Mouse (Mus musculus) yolk sac, embryonic 10.5 days (tissue): ENCODE results near the gene Zic2.

Source experiments
- DNase-seq: peaks from one replicate; pipeline ENCODE4 v3.0.0-alpha.2; 2017; ENCODE audit warnings: low spot score

Zic2 gene

GRCm38 (mm10) chr14:122461966-122462365, 13.3 kb upstream of the Zic2 start:
- DNase-seq, result no peak

DNA sequence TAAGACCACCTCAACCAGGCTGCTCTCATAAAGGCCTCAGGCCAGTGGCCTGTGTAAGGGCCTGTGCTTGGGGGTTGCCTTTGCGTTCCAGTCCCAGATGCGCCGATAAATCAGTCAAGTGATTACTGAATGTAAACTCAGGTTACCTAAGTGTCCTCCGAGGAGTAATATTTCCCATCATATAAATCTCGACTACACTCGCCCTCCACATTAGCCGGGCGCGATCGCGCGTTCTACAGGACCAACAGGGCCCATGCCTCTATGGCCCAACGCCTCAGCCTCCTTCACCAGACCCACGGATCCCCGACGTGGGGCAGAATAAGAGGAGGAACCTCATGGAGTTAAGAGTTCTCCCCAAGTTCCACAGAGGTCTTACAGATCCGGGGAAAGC, 12.6 kb upstream of the Zic2 start:
- DNase-seq, result no peak

GRCm38 (mm10) chr14:122463080-122463691, 12.0 kb upstream of the Zic2 start:
- DNase-seq, result no peak

GRCm38 (mm10) chr14:122463734-122464341, 11.4 kb upstream of the Zic2 start:
- DNase-seq, result peak; percentile 80

- no peak for DNase-seq
Measured at GRCm38 (mm10) chr14:122464351-122464762, 10.9 kb upstream of the Zic2 start.

GRCm38 (mm10) chr14:122464763-122465741, 10.2 kb upstream of the Zic2 start, which contains the start of gene Zic5:
TSS of gene Zic5 (minus strand) at chr14:122465677.
- DNase-seq, result peak; percentile 77

DNA sequence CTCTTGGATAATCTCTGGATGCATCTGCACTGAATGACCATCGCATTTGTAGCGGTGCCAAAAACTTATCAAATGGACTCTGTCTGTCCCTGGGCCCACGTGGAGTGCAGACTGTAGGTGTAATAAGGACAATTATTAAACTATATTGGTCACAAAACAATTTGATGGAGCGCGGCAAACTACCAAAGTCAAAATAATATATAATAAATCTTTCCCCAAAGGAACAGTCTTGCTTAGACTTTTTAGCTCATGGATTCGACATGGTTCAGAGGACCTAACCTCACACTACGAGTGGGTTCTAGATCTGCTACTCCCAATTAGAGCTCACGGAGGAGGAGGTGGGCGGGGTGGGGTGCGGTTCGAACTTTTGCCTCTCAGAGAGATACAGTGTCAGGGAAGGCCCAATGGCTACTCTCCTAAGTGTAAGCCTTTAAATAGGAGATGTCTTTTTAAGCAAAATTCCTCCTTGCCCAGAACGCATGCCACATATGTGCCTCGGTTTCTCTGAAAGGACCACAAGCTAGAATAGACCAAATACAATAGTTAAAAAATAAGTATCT, 9.2 kb upstream of the Zic2 start:
- DNase-seq, result no peak

- DNase-seq, result no peak
Measured at GRCm38 (mm10) chr14:122466756-122467362, 8.4 kb upstream of the Zic2 start.

- DNase-seq, result no peak
Measured at GRCm38 (mm10) chr14:122467926-122468841, 7.1 kb upstream of the Zic2 start.

DNA sequence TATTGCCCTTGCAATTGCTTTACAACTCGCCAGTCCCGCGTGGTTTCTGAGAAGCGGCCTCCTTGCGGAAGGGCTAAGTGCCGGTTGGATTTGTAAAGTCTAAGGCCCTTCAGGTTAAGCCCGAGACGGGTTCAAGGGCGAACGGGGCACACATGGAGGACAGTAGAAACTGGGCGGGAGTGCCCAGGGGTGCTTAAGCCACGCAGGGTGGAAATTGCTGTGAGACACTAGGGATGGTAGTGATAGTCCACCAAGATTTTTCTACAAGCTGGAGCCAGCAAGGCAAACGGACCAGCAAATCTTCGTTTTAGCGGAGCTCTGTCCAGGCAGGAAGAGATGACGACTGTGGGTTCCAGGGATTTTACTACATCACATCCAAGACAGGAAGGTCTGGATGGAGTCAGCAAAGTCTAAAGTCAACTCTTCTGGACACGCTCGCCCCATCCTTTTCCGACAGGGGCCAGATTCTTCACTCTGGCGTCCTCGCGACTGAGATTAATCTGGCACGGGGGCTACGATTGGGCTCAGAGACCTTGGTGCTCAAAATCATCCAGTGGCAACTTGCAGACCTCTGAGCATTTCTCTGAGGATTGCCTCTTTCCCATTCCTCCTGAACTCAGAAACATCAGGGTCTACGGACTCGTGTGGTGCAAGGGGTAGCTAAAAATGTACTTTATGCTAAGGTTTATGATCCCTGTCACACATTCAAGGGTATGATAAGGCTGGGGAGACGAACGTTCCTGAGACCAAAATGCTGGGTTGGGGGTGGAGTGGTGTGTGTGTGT, 6.1 kb upstream of the Zic2 start:
- DNase-seq, result no peak

GRCm38 (mm10) chr14:122471449-122472085, 3.7 kb upstream of the Zic2 start:
- no peak for DNase-seq

GRCm38 (mm10) chr14:122472161-122472560, 3.1 kb upstream of the Zic2 start:
- no peak for DNase-seq

GRCm38 (mm10) chr14:122472647-122473046, 2.6 kb upstream of the Zic2 start:
- no peak for DNase-seq

- no peak for DNase-seq
Measured at GRCm38 (mm10) chr14:122473211-122473751, 2.0 kb upstream of the Zic2 start.

GRCm38 (mm10) chr14:122474041-122474890, 969 bp upstream of the Zic2 start:
- DNase-seq, result peak; percentile 81

DNA sequence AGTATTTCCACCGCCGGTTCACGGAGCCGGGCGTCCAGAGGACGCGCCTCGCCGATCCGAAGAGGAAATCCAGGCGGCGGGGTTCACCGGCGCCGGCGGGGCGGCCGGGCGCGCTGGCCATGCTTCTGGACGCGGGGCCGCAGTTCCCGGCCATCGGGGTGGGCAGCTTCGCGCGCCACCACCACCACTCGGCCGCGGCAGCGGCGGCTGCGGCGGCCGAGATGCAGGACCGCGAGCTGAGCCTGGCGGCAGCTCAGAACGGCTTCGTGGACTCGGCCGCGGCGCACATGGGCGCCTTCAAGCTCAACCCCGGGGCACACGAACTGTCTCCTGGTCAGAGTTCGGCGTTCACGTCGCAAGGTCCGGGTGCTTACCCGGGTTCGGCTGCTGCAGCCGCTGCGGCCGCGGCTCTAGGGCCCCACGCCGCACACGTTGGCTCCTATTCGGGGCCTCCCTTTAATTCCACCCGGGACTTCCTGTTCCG, 364 bp downstream of the Zic2 start:
- DNase-seq, result no peak

GRCm38 (mm10) chr14:122476041-122476821, 996 bp downstream of the Zic2 start:
- peak; percentile 36 for DNase-seq
